Mouse (Mus musculus) frontal cortex, postnatal 25 days (tissue): ENCODE data around the gene Tnfsf13.

ENCODE experiments used
- DNase-seq, 2 experiments: peaks; one replicate each; pipeline ENCODE4 v3.0.0; 2022; ENCODE audit warnings: low spot score in 2 of 2

Gene Tnfsf13

DNA sequence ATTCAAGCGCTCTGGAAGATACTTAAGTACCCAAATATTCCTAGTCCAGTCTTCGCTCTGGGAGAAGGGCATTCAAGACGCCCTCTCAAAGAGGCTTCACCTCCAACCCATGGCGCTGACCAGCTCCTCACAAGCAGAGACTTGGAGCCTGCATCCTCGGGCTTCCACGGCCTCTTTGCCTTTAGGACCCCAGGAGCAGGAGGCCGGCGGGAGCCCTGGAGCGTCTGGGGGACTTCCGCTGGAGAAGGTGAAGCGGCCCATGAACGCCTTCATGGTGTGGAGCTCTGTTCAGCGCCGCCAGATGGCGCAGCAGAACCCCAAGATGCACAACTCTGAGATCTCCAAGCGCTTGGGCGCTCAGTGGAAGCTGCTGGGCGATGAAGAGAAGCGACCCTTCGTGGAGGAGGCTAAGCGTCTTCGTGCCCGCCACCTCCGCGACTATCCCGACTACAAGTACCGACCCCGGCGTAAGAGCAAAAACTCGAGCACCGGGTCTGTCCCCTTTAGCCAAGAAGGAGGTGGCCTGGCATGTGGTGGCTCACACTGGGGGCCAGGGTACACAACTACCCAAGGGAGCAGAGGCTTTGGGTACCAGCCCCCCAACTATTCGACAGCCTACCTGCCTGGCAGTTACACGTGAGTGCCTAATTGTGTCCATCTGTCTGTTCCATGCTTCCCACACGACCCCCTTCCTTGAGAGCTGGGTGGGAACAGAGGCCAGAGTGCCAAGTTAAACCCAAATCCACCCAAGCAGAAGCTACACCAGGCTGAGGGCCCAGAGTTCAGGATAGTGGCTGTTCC lies 30.1 kb downstream of the Tnfsf13 start, which contains the start of gene Sox15:
Gene Sox15 (plus strand): TSS at position 51 of the 801 bp plus-strand sequence.
- peak; percentile 61 to 63 for DNase-seq

DNA sequence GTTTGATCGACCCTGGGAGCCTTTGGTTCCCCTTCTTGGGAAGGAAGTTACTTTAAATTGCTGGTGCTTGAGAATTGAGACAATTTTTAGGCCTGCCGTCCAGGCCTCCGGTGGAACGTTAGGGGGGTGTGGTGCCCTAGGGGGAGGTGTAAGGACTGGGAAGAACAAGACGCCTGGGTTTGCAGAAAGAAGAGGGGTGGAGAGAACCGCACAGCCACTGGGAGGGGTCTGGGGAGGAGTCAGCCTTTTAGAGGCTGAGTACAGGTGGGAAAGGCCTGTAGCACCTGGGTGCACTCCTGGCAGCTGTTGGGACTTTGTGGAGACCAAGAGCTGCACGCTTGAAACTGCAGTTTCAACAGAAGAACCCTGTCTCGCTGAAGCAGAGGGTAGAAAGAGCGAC lies 30.8 kb downstream of the Tnfsf13 start:
- DNase-seq = no peak

DNA sequence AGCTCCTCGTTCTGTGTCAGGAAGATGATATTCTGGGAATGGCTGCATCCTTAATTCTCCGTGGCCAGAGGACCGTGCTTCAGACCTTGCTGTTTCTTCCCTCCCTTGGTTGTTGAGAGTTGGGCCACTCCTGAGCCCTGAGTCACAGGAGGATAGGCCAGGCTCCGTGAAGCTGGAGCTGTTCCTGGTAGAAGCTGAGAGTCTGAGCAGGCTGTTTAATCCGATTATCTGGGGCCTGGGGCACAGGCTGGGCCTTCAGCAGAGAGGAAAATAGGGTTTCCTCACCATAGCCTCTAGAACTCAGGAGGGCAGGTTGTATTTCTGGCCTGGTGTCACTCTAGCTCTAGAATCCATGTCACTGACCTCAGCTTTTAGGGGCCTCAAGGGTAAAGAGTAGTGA lies 32.2 kb downstream of the Tnfsf13 start:
- DNase-seq = no peak

DNA sequence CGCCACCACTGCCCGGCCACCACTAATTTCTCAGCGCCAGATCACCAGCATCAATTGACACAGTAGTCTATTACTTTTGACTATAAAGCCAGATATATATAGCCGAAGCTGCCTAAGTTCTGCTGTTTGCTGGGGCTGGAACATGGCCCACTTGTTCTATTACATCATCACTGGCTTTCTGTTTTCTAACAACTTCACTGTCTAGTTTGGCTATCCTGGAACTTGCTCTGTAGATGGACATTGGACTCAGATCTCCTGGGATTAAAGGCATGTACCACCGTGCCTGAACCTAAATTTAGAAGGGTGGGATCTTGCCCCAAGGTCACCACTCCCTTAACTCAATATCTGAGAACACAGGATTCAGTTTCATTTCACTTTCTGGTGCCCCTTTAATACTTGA lies 39.7 kb downstream of the Tnfsf13 start:
- no peak for DNase-seq

DNA sequence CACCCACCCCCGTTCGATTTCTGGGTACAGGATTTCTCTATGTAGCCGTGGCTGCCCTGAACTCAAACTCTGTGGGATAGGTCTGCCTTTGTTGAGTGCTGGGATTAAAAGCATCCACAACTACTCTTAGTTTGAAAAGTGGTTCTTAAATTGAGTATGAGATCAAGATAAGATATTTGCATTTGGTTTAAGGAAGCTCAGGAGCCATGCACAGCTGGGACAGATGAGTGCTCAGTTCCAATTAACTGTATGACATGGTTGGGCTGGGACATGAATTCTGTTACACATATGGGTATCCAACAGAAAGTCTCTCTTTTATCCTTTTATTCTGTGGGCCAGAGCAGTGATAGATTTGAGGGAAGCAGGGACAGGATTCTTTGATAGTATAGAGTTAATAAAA lies 50.1 kb downstream of the Tnfsf13 start:
- DNase-seq = no peak

DNA sequence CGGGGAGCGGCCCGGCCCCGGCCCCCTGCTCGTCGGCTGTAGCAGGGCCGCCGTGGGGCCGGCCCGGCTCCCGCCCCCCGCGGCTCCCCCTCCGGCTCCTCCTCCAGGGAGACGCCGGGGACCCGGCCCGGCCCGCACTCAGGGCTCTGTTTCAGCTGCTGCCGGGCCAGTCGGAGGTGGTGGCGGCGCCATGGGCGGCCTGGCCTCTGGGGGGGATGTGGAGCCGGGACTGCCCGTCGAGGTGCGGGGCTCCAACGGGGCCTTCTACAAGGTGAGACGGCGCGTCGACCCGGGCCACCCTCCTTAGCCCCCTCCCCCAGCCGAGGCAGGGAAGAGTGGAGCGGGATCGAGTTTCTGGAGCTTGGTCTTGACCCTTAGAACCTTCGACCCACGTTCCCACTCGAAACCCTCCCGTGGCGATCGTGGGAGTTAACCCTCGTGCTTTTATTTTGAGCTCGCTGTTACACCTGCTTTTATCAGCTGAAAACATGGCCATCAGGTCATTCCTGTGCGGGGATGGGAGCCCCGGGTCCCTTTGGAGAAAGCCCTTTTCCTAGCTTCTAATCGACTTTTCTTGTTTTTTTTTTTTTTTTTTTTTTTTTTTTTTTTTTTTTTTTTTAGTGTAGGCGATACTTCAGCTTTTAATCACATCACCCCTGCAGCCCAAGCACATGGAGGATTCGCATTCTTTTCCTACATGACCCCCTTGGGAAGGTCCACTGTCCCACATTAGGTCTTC lies 52.3 kb downstream of the Tnfsf13 start:
- DNase-seq = peak in 1 of 2 experiments; percentile 12
